Mouse (Mus musculus): Measurements from ENCODE around the gene Cnfn.

DNA sequence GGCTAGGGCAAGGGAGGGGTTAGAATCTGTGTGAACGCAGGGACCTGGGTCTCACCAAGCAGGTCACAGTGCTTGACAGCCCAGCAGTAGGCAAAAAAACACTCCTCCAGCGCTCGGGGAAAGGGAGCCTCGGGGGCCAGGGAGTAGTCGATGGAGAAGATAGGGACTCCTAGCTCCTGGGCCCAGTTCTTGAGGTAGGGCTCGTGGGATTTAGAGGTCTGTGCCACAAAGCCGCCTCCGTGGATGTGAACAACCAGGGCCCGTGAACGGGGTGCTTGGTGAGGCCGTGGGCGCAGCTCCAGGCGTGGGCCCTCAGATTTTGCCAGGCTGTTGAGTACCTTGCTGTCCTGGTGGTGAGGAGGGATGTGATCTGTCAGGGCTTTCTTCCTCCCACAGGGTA, 14.8 kb upstream of the Cnfn start:
- TF ChIP-seq CTCF (IDR thresholded peaks at IDR 0.05; ENCODE audit: borderline replicate concordance, insufficient read depth, low read depth, low read length), result no peak
- no peak for TF ChIP-seq POLR2A (IDR thresholded peaks at IDR 0.05; ENCODE audit: borderline replicate concordance, insufficient read depth, low read length)

Measured in cerebellum, adult 2 months (tissue).